Mouse (Mus musculus): ENCODE results near the gene Amfr.

Gene Amfr

GRCm38 (mm10) chr8:93981679-93982215, 30.9 kb downstream of the Amfr start:
- DNase-seq (ENCODE audit: low spot score in 2 of 2), result no peak

- no peak for DNase-seq (ENCODE audit: low spot score in 2 of 2)
Measured at GRCm38 (mm10) chr8:93980141-93980540, 32.5 kb downstream of the Amfr start.

GRCm38 (mm10) chr8:93976446-93977211, 36.0 kb downstream of the Amfr start:
- DNase-seq (ENCODE audit: low spot score in 2 of 2), result no peak

- DNase-seq (ENCODE audit: low spot score in 2 of 2), result no peak
Measured at GRCm38 (mm10) chr8:93975358-93975757, 37.3 kb downstream of the Amfr start.

- DNase-seq (ENCODE audit: low spot score in 2 of 2), result no peak
Measured at GRCm38 (mm10) chr8:93974602-93975186, 37.9 kb downstream of the Amfr start.

GRCm38 (mm10) chr8:93973831-93974375, 38.7 kb downstream of the Amfr start:
- DNase-seq (ENCODE audit: low spot score in 2 of 2), result no peak

GRCm38 (mm10) chr8:93972971-93973734, 39.5 kb downstream of the Amfr start:
- no peak for DNase-seq (ENCODE audit: low spot score in 2 of 2)

GRCm38 (mm10) chr8:93972211-93972610, 40.4 kb downstream of the Amfr start:
- DNase-seq (ENCODE audit: low spot score in 2 of 2), result no peak

DNA sequence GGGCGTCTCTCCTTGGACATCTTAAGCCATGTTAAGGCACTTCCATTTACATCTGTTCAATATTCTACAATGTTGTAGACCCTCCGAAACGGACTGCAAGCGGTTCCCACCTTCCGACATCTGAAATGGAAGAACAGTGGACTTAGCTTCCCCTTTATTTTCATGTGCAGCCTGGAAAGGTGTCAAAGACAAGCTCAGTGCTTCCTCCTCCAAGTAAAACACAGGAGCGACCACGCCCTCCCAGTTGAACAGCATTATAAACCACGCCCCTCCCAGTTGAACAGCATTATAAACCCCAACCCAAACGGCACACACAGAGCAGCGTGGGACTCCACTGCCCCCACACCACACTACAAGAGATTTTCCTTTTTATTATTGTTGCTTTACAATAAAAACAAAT, 41.2 kb downstream of the Amfr start:
- no peak for DNase-seq (ENCODE audit: low spot score in 2 of 2)

GRCm38 (mm10) chr8:93969626-93970340, 42.9 kb downstream of the Amfr start:
- DNase-seq (ENCODE audit: low spot score in 2 of 2), result no peak

GRCm38 (mm10) chr8:93968293-93968692, 44.3 kb downstream of the Amfr start:
- no peak for DNase-seq (ENCODE audit: low spot score in 2 of 2)

GRCm38 (mm10) chr8:93960909-93961308, 51.7 kb downstream of the Amfr start:
- no peak for DNase-seq (ENCODE audit: low spot score in 2 of 2)

GRCm38 (mm10) chr8:93958402-93958801, 54.2 kb downstream of the Amfr start:
- no peak for DNase-seq (ENCODE audit: low spot score in 2 of 2)

- DNase-seq (ENCODE audit: low spot score in 2 of 2), result no peak
Measured at GRCm38 (mm10) chr8:93952511-93952910, 60.1 kb downstream of the Amfr start.

GRCm38 (mm10) chr8:93950133-93950532, 62.5 kb downstream of the Amfr start:
- no peak for DNase-seq (ENCODE audit: low spot score in 2 of 2)

GRCm38 (mm10) chr8:93946397-93946796, 66.2 kb downstream of the Amfr start:
- no peak for DNase-seq (ENCODE audit: low spot score in 2 of 2)

GRCm38 (mm10) chr8:93945781-93946180, 66.9 kb downstream of the Amfr start:
- DNase-seq (ENCODE audit: low spot score in 2 of 2), result no peak

DNA sequence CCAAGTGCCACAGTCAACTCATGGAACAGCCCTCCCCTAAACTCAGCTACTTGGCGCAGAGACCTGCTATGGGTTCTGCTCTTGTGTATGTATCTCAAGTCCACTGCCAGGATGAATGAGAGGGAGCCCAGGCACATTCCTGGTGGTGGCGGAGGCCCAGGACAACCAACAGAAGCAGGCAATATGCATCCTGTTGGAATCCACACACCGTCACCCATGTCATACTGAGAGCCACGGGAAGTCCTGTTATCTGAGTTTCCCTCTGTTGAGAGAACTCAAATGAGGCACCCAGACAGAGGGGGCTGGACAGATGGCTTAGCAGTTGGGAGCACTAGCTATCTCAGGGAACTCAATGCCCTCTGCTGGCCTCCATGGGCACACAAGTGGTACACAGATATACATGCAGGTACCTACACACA, 71.0 kb downstream of the Amfr start:
- no peak for DNase-seq (ENCODE audit: low spot score in 2 of 2)

DNA sequence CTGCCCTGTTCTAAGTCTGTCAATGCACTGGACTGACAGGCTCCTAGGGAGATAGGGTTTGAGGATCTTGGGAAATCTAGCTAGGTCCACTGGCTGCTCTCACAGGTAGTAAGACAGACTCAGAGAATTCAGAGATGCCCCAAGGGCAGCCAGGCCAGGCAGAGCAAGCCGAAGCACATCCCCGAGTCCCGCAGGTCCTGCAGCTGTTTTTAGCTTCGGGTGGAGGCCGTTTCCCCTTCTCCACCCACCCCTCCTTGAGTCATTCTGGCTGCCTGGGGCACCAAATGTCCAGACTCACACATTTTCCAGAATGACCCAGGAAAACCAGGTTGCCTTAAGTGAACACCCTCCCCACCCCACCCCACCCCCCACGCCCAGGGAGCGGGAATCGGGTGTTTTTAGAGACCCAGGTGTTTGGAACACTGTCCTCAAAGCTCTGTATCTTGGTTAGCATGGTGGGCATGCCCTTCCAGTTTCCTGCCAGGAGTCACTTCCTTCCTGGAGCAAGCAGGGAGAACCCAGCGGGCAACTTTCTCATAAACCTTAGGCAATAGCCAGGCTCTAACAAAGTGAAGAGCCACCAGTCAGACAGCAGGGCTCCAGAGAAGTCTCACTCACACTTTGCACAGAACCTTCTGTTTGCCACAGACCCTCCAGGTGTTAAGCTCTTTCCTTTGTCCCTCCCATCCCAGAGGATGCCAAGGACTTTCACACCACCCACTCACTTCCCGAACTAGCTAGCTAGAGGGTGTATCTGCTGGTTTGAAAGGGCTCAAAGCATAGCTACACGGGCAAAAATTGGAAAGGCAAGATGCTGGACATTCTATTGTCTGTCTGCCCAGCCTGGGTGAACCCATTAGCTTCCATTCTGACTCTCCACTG, 71.9 kb downstream of the Amfr start:
- no peak for DNase-seq (ENCODE audit: low spot score in 2 of 2)

DNA sequence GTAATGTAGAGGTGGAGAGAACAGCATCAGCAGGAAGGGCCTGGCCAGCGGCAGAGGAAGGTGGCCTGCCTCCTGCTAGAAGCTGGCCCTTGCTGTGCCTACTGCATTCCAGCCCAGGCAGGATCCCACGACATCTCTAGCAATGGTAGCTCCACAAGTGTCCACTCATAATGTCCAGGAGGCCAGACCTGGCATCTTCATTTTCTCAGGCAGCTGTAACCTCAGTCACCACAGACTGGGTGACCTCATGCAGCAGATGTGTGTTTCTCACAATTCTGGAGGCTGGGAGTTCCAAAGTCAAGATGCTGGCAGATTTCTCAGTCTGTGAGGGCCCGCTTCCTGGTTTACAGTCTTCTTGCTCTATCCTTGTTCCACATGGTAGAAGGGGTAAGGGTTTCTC, 74.4 kb downstream of the Amfr start:
- DNase-seq (ENCODE audit: low spot score in 2 of 2), result no peak

GRCm38 (mm10) chr8:93933288-93933687, 79.4 kb downstream of the Amfr start:
- DNase-seq (ENCODE audit: low spot score in 2 of 2), result no peak
